Mouse (Mus musculus) skeletal muscle tissue, adult 2 months (tissue): ENCODE measurements around the gene Wdr45.
A peak's percentile ranks its signal among the peaks of the same experiment; 100 is the strongest.

Experiments
- DNase-seq: peaks from one replicate; pipeline ENCODE4 v3.0.0-alpha.2; 2012; ENCODE audit warnings: low read depth, low spot score

The Wdr45 gene

DNA sequence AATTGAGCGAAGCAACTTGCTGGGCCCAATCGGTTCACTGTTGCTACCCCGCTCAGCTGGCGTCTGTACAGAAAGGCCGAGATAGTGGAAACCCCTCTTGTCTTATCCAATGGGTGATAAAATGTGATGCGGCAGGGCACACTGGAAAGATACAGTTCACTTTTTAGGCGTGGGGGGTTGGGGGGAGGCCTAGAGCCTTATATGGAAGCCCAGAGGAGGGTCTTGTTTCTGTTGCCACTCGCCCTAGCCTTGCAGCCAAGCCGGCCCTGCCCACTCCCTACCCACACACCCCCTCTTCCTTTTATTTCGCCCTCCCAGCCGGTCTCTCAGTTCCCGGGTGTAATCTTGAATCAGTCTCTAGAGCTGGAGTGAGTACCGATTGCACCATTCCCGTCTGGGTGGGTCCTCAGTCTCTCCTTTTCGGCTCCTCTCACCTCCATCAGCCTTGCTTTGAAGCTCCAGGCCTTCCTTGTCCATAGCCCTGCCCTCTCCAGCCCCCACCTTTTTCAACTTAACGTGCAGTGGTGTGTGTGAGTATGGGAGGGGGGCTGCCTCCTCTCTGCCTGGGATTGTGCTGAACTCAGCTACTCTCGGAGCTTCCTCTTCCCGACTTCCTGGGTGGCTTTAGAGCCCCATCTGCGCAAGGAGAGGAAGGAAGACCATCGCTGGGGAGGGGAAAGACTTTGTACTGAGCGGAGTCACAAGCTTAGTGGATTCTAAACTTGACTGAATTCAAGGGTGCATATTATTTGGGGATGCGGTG lies 49.7 kb downstream of the Wdr45 start:
- peak; percentile 22 for DNase-seq

- DNase-seq = no peak
Measured at GRCm38 (mm10) chrX:7764657-7765280, 50.6 kb downstream of the Wdr45 start.

DNA sequence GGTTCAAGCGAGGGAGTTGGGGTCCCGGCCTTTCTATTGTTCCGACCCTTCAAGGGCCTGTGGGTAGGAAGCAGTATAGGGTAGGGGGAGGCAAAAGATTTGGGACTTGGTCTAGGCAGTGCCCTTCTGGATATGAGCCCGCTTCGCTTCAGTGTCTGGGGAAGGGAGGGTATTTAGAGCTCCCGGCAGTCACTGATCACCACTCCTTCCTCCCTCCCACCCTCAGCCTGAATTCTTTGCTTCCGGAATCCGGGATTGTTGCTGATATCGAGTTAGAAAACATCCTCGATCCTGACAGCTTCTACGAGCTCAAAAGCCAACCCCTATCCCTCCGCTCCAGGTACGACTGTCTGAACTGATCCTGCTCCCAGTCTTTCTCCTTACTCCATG lies 51.1 kb downstream of the Wdr45 start:
- no peak for DNase-seq

DNA sequence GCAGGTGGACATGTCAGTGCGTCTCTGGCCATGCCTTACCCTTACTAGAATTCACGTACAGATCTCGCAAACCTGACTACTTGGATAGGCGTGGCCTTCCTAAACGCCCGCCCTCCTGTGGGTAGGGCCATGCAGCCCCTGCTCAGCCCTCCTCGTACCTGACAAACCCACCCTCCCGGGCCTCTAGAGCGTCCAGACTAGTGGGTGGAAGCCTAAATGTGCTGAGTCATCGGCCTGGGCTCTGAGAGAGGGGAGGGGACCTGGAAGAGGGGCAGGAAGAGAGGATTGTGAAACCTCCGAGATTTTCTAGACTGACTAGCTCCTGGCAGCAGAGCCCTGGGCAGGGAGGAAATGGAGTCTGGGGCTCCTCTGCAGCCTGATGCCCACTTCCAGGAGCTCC lies 51.6 kb downstream of the Wdr45 start:
- peak; percentile 36 for DNase-seq

- DNase-seq = no peak
Measured at GRCm38 (mm10) chrX:7769302-7770017, 55.3 kb downstream of the Wdr45 start.

- DNase-seq = no peak
Measured at GRCm38 (mm10) chrX:7772766-7773165, 58.6 kb downstream of the Wdr45 start.

GRCm38 (mm10) chrX:7775501-7776205 lies 61.5 kb downstream of the Wdr45 start:
- DNase-seq = no peak

- DNase-seq = no peak
Measured at GRCm38 (mm10) chrX:7776329-7777082, 62.4 kb downstream of the Wdr45 start.
